Mouse (Mus musculus) right cerebral cortex, postnatal 14 days (tissue): ENCODE data around the gene Arhgap22.

Experiments used
- DNase-seq: peaks from one replicate; pipeline ENCODE4 v3.0.0; 2022

The Arhgap22 gene

DNA sequence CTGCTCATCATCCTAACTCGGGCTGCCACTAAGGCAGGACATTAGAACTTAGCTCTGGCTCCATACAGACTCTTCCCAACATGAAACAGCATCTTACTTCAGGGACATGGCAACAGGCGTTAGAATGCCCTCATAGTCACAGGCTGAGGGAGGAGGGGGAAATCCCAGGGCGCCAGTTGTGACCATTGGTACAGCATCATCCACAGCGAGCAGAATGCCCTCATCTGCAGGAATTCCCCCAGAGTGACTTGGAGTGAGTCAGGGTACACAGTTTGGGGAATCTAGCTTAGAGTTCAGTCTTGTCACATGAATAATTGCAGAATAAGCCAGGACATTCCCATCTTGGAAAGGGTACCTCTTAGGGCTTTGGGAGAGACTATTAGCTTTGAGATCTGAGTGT, 74.1 kb downstream of the Arhgap22 start:
- DNase-seq = no peak

GRCm38 (mm10) chr14:33290038-33290437, 76.2 kb downstream of the Arhgap22 start:
- no peak for DNase-seq

DNA sequence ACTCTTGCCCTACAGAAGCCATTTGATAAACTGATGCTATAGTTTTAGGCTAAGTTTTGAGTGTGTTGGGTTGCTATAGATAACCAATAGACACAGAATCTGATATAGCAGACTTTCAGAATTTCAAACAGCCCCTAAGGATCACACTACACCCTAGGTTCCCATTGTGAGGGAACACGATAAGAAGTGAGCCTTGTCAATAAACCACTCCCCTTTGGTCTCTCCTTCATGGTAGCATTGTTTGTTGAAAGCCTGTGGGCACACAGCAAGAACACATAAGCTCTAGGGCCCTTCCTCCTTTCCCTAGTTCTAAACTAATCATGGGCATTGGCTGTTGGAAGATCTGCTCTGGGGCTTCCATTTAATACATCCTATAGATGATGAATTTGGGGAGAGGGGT, 80.7 kb downstream of the Arhgap22 start:
- no peak for DNase-seq

DNA sequence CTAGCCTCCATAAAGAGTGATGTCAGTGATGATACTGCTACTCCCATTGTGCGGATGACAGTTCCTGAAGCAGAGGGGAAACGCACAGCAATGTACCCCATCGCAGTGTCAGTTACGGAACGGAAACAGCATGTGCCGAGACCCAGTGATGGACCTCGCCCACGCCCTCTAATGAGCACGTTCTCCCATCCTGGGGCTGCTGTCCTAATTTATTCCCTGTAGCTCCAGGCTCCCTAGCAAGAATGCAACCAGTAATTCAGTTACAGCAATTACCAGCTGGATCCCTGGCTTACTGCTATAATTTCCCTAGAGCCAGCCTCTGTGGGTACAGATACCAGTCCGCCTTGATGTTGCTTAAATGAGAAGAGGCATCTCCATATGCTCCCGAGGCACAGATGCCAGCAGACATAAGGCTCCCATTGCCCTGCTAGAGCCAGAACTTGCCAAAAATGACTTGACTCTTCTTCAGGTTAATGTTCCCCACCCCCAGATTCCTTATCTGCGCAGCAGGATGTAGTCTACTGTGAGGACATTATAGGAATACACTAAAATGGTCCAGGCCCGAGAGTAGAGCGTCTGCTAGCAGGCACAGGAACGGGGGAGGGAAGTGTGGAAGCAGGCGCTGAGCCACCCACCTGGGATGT, 83.0 kb downstream of the Arhgap22 start:
- DNase-seq = peak; percentile 42

DNA sequence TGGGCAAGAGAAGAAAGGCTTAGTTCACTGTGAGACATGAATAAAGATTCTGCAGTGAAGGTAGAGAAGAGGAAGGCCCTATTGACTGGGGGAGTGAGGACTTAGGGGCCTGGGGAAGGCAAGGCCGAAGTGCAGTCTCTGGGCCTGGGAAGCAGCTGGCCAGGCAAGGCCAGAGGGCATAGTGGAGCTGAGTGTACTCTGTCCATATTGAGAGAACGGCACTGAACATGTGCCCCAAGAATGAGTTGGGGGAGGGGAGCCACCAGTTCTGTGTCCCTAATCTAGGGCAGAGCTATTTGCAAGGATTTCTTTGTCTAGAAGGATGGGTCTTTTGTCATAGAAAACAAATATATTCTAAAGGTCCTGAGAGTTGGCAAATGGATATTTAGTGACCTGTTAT, 86.8 kb downstream of the Arhgap22 start:
- no peak for DNase-seq

DNA sequence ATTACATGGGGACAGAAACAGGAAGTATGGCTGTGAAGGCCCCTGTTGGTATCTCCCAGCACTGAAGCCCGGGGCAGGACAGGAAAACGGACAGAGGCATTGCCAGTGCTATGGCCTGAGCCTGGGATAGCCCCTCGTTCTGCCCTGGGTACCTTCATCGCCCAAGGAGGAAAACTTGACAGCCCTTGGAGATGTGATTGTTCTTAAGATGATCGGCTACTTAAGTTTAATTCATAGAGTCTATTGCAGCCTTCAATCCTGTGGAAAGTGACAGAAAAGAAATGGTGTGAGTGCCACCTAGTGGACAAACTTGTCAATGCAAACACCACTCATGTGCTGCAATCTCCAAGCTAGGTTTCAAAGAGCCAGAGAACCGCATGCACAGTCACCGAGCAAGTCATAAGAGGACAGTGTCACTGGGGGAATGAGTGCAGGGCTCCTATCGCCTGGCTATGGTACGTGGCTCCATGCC, 89.6 kb downstream of the Arhgap22 start:
- peak; percentile 82 for DNase-seq

DNA sequence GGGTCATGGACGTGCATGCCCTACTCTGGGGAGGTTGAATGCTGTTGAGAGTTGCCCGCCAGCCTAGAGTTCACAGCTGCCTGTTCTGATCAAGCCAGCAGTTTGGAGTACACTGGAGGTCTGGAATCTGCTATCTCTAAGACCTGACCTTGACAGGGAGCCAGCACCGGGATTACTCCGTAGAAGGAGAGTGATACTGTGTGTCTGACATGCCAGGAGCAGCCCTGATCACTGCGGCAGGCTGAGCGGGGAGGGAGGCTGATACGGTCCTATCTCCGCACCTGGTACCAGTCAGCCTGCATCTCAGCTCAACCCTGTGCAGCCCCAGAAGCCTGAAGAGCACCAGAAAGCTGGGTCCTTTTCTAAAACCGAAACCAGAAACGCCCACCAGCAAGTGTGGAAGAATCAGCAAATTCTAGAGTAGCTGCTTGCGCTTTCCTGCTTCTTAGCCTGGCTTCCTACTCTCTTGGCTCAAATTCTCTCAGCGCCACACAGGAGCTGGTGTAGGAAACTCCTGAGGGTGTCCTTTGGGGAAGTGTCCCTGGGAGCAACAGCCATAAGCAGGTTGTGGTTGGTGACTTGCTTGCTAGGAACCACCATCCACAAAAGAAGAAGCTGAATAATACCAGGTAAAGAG, 91.9 kb downstream of the Arhgap22 start:
- DNase-seq = no peak

DNA sequence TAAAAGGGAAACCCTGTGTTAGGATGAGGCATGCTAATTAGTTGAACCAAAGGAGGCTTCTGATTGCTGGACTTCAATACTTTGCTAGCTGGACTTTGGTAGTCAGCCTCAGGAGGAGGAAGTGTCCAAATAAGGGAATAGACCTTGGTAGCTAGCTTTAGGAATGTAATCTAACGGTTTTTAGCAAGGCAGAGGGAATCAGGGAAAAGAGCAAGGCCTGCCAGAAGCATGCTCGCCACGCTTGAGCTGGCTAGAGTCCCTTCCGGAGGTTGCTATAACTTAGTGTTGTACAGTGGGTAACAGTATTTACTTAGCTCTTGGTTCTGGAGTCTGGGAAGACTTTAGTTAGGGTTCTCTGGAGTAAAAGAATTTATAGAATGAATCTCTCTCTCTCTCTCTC, 96.9 kb downstream of the Arhgap22 start:
- no peak for DNase-seq

DNA sequence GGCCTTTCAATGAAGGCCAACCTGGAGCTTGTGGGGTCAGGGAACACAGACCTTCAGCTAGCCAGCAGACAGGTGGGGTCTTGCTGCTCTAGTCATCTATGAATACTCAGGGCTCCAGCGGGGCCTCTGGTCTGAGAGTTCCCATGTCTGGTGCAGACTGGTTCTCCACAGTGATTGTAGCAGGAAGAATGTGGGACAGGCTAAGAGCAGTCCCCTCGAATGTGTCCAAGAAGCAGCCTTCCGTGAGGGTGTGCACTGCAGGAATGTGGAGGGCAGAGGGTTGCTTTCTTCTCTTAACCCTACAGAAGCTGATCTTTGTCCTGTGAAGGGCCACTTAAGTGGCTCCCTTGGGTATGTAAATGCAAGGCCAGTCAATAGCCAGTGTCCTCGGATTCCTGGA, 98.5 kb downstream of the Arhgap22 start:
- DNase-seq = no peak

DNA sequence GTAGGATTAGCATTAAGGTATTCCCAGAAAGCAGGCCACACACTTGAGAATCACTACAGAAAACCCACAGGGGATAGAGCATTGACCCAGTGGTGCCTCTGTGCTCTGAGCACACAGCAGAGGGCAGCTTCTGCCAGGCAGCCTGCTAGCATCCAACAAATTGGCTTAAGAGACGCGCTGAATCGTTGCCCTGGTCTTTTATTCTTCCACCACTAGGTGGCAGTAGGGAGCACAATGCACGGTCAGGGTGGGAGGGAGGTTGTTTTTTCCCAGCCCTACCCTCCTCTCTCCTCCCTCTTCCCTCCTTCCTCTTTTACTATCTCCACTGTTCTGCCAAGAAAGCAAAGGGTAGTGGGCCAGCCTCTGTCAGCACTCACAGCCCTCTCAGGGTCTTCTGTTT, 99.8 kb downstream of the Arhgap22 start:
- peak; percentile 53 for DNase-seq

- no peak for DNase-seq
Observed at GRCm38 (mm10) chr14:33314160-33314559, 100.3 kb downstream of the Arhgap22 start.

- DNase-seq = no peak
Observed at GRCm38 (mm10) chr14:33315111-33315510, 101.3 kb downstream of the Arhgap22 start.

DNA sequence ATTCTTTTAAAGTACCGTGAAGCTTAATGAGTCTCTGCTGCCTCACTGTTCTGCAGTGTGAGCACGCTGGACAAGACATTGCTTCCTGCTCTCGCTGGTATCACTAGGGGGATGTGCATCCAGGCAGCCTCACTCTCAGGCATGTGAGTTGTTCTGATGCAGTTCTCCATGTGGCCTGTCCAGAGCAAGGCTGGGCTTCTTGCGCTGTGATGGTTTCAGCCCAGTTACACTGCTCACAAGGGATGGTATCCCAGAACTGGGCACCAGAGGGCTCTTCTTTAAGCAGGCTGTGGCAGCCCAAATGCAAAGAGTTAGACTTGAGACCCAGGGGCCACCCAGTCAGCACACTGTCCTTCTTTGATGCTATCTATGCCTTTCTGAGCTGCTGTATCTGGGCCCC, 101.9 kb downstream of the Arhgap22 start:
- DNase-seq = no peak

- DNase-seq = no peak
Observed at GRCm38 (mm10) chr14:33317946-33318345, 104.1 kb downstream of the Arhgap22 start.

GRCm38 (mm10) chr14:33319541-33320521, 106.0 kb downstream of the Arhgap22 start:
- peak; percentile 77 for DNase-seq

- no peak for DNase-seq
Observed at GRCm38 (mm10) chr14:33320856-33321255, 107.0 kb downstream of the Arhgap22 start.

DNA sequence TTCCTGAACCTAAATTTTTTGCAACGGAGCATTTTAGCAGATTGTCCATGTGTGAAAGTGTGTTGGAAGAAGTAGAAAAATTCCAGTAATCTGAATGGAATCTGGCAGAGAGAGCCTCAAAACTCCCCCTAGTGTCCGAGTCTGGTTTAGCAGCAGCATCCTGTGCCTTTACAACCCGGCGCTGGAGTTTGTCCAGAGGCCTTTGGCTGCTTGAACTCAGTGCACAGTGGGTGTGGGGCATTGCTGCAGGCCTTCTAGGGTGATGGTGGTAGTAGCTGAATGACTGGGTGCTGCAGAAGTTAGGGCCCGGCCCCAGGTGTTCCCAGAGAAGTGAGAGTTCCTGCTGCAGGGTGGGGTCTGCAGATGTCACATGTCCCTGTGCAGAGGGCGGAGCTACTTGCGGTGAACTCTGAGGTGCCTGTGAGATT, 108.8 kb downstream of the Arhgap22 start:
- DNase-seq = peak; percentile 82

DNA sequence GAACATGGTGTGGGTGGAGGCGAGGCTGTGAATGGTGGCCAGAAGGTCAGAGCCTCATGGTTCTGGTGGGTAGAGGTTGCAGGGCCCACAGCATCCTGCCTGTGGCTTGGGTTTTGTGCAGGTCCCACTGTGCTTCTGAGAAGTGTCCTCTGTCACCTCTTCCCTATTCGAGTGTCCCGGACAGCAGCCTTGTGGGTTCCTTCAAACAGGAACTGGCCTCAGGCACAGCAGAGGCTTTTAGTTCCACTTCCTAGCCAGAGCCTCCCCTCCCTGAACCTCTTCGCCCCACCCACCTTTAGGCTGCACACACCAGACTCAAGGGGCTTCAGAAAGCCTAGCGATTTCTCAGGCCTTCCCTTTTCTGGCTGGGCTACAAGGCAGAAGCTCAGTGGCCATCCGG, 110.7 kb downstream of the Arhgap22 start:
- DNase-seq = no peak

- DNase-seq = no peak
Observed at GRCm38 (mm10) chr14:33328369-33328768, 114.5 kb downstream of the Arhgap22 start.

DNA sequence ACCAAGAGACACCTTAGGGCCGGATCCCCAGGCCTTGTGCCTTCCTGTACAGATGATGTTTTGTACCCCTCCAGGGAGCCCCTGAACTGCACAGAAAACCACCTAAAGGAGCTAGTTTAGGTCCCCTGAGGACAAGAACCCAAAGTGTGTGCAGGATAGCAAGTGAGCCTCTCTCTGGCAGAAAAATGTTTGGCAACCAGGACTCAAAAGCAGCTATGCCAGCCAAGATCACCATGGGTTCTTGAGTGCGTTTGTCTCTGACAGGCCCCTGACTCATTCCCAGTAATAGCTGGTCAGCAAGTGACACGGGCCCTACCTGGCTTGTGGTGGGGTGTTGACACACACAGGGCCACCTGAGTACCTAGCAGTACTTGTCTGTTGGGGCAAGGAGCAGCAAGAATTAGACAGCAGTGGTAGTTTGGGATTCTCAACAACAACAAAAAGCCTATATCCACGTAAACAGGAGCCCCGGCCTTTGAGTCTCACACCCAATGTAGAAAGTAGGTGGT, 115.5 kb downstream of the Arhgap22 start:
- no peak for DNase-seq

DNA sequence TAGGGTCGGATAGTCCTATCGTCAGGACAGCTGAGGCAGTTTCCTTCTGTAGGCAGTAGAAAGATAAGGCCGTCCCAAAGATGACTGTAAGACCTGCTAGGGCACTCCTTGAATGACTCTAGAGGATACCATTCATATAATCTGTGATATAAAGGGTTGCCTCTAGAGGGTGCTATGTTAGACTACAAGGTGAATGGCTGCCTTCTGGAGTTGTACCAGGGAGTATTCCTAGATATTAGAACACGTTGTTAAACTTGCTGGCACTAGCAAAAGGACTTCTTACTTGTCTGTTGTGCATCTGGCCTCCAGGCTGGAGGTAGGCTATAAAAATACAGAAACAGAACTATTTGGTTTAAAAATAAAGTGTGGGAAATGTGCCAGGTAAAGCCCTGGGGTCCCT, 117.2 kb downstream of the Arhgap22 start:
- DNase-seq = no peak

- no peak for DNase-seq
Observed at GRCm38 (mm10) chr14:33331627-33332026, 117.8 kb downstream of the Arhgap22 start.

- DNase-seq = no peak
Observed at GRCm38 (mm10) chr14:33333833-33334232, 120.0 kb downstream of the Arhgap22 start.
